Mouse (Mus musculus): ENCODE measurements at regions not wholly inside any gene's neighbourhood (a gene's known extent, or its start where the extent isn't known, plus 50 kb on each side); places are given as distances from the start of the nearest gene placed in this dataset.

GRCm38 (mm10) chr8:29913576-29913975, 2466.1 kb downstream of the Poteg start:
- DNase-seq: no peak

GRCm38 (mm10) chr8:29920486-29920885, 2473.0 kb downstream of the Poteg start:
- no peak for DNase-seq

GRCm38 (mm10) chr8:29928257-29928656, 2480.8 kb downstream of the Poteg start:
- no peak for DNase-seq

GRCm38 (mm10) chr8:29961322-29961721, 2513.9 kb downstream of the Poteg start:
- no peak for DNase-seq

- no peak for DNase-seq
These were observed 2529.3 kb downstream of the Poteg start for GRCm38 (mm10) chr8:29976651-29977350.

GRCm38 (mm10) chr8:29978585-29979505, 2531.4 kb downstream of the Poteg start:
- peak in 1 of 2 experiments; percentile 3 for DNase-seq

- no peak for DNase-seq
These were observed 2545.1 kb downstream of the Poteg start for GRCm38 (mm10) chr8:29992549-29992948.

GRCm38 (mm10) chr8:29999413-29999812, 2551.9 kb downstream of the Poteg start:
- no peak for DNase-seq
